Mouse (Mus musculus) gonadal fat pad, adult 2 months (tissue): ENCODE measurements around the gene Bean1. TPM values are rescaled to one million over a fixed set of nuclear protein-coding genes. Genes with fewer than 3 reads are reported as not detected.

ENCODE experiments used
- DNase-seq: peaks from one replicate; pipeline ENCODE4 v3.0.0-alpha.2; 2012; ENCODE audit warnings: low read depth
- polyA plus RNA-seq: library from polyadenylated mRNA; depleted of rRNA; stranded (reverse); fragments of >200 nt; gene quantifications from 2 replicates; pipeline ENCODE4 v1.2.3, GENCODE M21; 2012; rRNA removed

Bean1 gene
- 0.92 and 0.99 TPM in 2 replicates for polyA plus RNA-seq

- no peak for DNase-seq
Observed at GRCm38 (mm10) chr8:104170118-104171049, at the start of gene Bean1. TSS of gene Bean1 (plus strand) at chr8:104170442.

- no peak for DNase-seq
Observed at GRCm38 (mm10) chr8:104121640-104122416, 48.4 kb upstream of the Bean1 start.

- no peak for DNase-seq
Observed at GRCm38 (mm10) chr8:104123080-104123657, 47.1 kb upstream of the Bean1 start.

GRCm38 (mm10) chr8:104124534-104124933 lies 45.7 kb upstream of the Bean1 start:
- DNase-seq: no peak

- no peak for DNase-seq
Observed at GRCm38 (mm10) chr8:104127160-104127883, 42.9 kb upstream of the Bean1 start.

GRCm38 (mm10) chr8:104130916-104131315 lies 39.3 kb upstream of the Bean1 start:
- no peak for DNase-seq

GRCm38 (mm10) chr8:104131414-104131975 lies 38.7 kb upstream of the Bean1 start:
- DNase-seq: no peak

GRCm38 (mm10) chr8:104134521-104134920 lies 35.7 kb upstream of the Bean1 start:
- no peak for DNase-seq

- no peak for DNase-seq
Observed at GRCm38 (mm10) chr8:104136277-104136676, 34.0 kb upstream of the Bean1 start.

- DNase-seq: no peak
Observed at GRCm38 (mm10) chr8:104137636-104138035, 32.6 kb upstream of the Bean1 start.

- no peak for DNase-seq
Observed at GRCm38 (mm10) chr8:104140611-104141010, 29.6 kb upstream of the Bean1 start.

GRCm38 (mm10) chr8:104142415-104142814 lies 27.8 kb upstream of the Bean1 start:
- DNase-seq: no peak

GRCm38 (mm10) chr8:104143379-104143778 lies 26.9 kb upstream of the Bean1 start:
- no peak for DNase-seq

GRCm38 (mm10) chr8:104144434-104145216 lies 25.6 kb upstream of the Bean1 start:
- DNase-seq: no peak

GRCm38 (mm10) chr8:104145981-104146689 lies 24.1 kb upstream of the Bean1 start:
- DNase-seq: no peak

- no peak for DNase-seq
Observed at GRCm38 (mm10) chr8:104146717-104147494, 23.3 kb upstream of the Bean1 start.

- DNase-seq: no peak
Observed at GRCm38 (mm10) chr8:104147947-104148346, 22.3 kb upstream of the Bean1 start.

- no peak for DNase-seq
Observed at GRCm38 (mm10) chr8:104160731-104161130, 9.5 kb upstream of the Bean1 start.

GRCm38 (mm10) chr8:104169461-104169860 lies 781 bp upstream of the Bean1 start:
- DNase-seq: no peak
